Mouse (Mus musculus) liver, embryonic 13.5 days (tissue): ENCODE data around the gene Hnrnpul2. TPM values are rescaled to one million over a fixed set of nuclear protein-coding genes. Genes with fewer than 3 reads are reported as not detected.

ENCODE experiments used
- ATAC-seq: fragments of 200-750 bp; cut with Nextera tagmentation; 2 replicates; pipeline ENCODE4 v1.8.0; 2017; ENCODE audit warnings: low read depth, mild to moderate bottlenecking, moderate number of reproducible peaks, moderate library complexity
- DNase-seq: peaks from one replicate; pipeline ENCODE4 v3.0.0; 2022
- H3K27ac ChIP-seq: fragments of 300-500 bp; sonication (generic); 2 replicates; pipeline ENCODE4 v1.5.1; 2015; ENCODE audit warnings: moderate library complexity, mild to moderate bottlenecking, inconsistent platforms
- H3K27me3 ChIP-seq: fragments of 300-500 bp; sonication (generic); 2 replicates; pipeline ENCODE4 v1.6.1; 2015; ENCODE audit warnings: mild to moderate bottlenecking, inconsistent platforms
- H3K36me3 ChIP-seq: fragments of 300-500 bp; sonication (generic); 2 replicates; pipeline ENCODE4 v1.6.1; 2015; ENCODE audit warnings: mild to moderate bottlenecking, inconsistent platforms
- H3K4me1 ChIP-seq: fragments of 300-500 bp; sonication (generic); replicated peaks from 2 replicates; pipeline ENCODE4 v1.6.1; 2015; ENCODE audit warnings: inconsistent platforms
- H3K4me2 ChIP-seq: fragments of 300-500 bp; sonication (generic); 2 replicates; pipeline ENCODE4 v1.6.1; 2015; ENCODE audit warnings: inconsistent platforms, mild to moderate bottlenecking, moderate library complexity
- H3K4me3 ChIP-seq: fragments of 300-500 bp; sonication (generic); replicated peaks from 2 replicates; pipeline ENCODE4 v1.5.1; 2015; ENCODE audit warnings: mild to moderate bottlenecking, inconsistent platforms
- H3K9ac ChIP-seq: fragments of 300-500 bp; sonication (generic); 2 replicates; pipeline ENCODE4 v1.6.1; 2015; ENCODE audit warnings: mild to moderate bottlenecking, inconsistent platforms
- H3K9me3 ChIP-seq: fragments of 300-500 bp; sonication (generic); replicated peaks from 2 replicates; pipeline ENCODE4 v1.6.1; 2016; ENCODE audit warnings: inconsistent platforms
- WGBS: fragments of 180-500 bp; shearing (Covaris S2); methylation state at CpG from one replicate; pipeline ENCODE4 v1.1.7; 2015; ENCODE audit not compliant: insufficient replicate concordance; 5-methylcytosine and 5-hydroxymethylcytosine counted together
- polyA plus RNA-seq: library from polyadenylated mRNA; unstranded; fragments of >200 nt; fragmentation: Nextera tagmentation; extraction: Ambion mirVana; gene quantifications from 2 replicates; pipeline ENCODE4 v1.2.1, GENCODE M21; 2015

Gene Hnrnpul2
- polyA plus RNA-seq: 2.8 and 3.0 TPM in 2 replicates

GRCm38 (mm10) chr19:8819596-8820423, at the start of gene Hnrnpul2:
Gene Hnrnpul2 (plus strand): TSS chr19:8820010.
- ATAC-seq (peak; percentile 91), DNase-seq (peak; percentile 96)
- H3K4me3 ChIP-seq: peak within 1 kb of the TSS; percentile 98
- peaks cover 48% of the 10 kb centered on the region for H3K4me1 ChIP-seq
- no peaks in the 10 kb centered on the region for H3K27me3 ChIP-seq
- no peaks in the 10 kb centered on the region for H3K9me3 ChIP-seq
- H3K9ac ChIP-seq: peak within 1 kb of the TSS; percentile 99
- H3K36me3 ChIP-seq: peaks cover 44% of the 10 kb centered on the region
- WGBS: 0% methylated on average over 82 of the region's 83 CpGs
- H3K27ac ChIP-seq: peak within 1 kb of the TSS; percentile 99
- peak within 1 kb of the TSS; percentile 91 for H3K4me2 ChIP-seq

- ATAC-seq (no peak), DNase-seq (peak; percentile 61)
- Histone ChIP-seq H3K4me3 (peak within 1 kb of the TSS; percentile 85), H3K9ac (peak within 1 kb of the TSS; percentile 93), H3K4me2 (peak within 1 kb of the TSS; percentile 99), H3K27me3 (no peaks in the 10 kb centered on the region), H3K9me3 (0 out of 2 replicates have a peak, but pooled peaks cover 1% of the 10 kb centered on the region), H3K36me3 (peaks cover 75% of the 10 kb centered on the region), H3K27ac (peak within 1 kb of the TSS; percentile 99), H3K4me1 (peaks cover 46% of the 10 kb centered on the region)
- 14% methylated on average over 29 of the region's 29 CpGs for WGBS
Observed at GRCm38 (mm10) chr19:8770567-8771270, 49.1 kb upstream of the Hnrnpul2 start, which contains the start of gene Tmem223. Gene Tmem223 (plus strand): TSS chr19:8770996.

- H3K27ac ChIP-seq: peak overlapping the region; percentile 99
Observed at GRCm38 (mm10) chr19:8772996-8773395, 46.8 kb upstream of the Hnrnpul2 start.

GRCm38 (mm10) chr19:8773409-8773808, 46.4 kb upstream of the Hnrnpul2 start:
- Histone ChIP-seq H3K27ac (peak overlapping the region; percentile 99), H3K9ac (peak overlapping the region; percentile 98), H3K27me3 (no peaks in the 10 kb centered on the region), H3K9me3 (no peaks in the 10 kb centered on the region), H3K4me2 (peak overlapping the region; percentile 99), H3K4me3 (peak overlapping the region; percentile 87), H3K36me3 (peaks cover 57% of the 10 kb centered on the region), H3K4me1 (peaks cover 57% of the 10 kb centered on the region)
- DNase-seq: no peak
- WGBS: 15% methylated on average over 6 of the region's 6 CpGs
- no peak for ATAC-seq

More at GRCm38 (mm10) chr19:8772996-8773395, 46.8 kb upstream of the Hnrnpul2 start:
- H3K4me1 ChIP-seq: peaks cover 57% of the 10 kb centered on the region
- WGBS: 19% methylated on average over 5 of the region's 5 CpGs
- no peaks in the 10 kb centered on the region for H3K9me3 ChIP-seq
- H3K9ac ChIP-seq: peak overlapping the region; percentile 98
- no peaks in the 10 kb centered on the region for H3K27me3 ChIP-seq
- peak overlapping the region; percentile 87 for H3K4me3 ChIP-seq
- ATAC-seq (peak; percentile 65), DNase-seq (peak; percentile 53)
- H3K4me2 ChIP-seq: peak overlapping the region; percentile 99
- H3K36me3 ChIP-seq: peaks cover 57% of the 10 kb centered on the region

- under 1% methylated on average over 68 of the region's 68 CpGs for WGBS
- peak; percentile 93 for DNase-seq
- Histone ChIP-seq H3K4me3 (peak within 1 kb of the TSS; percentile 87), H3K36me3 (peaks cover 55% of the 10 kb centered on the region), H3K4me2 (peak within 1 kb of the TSS; percentile 99), H3K9me3 (no peaks in the 10 kb centered on the region), H3K4me1 (peaks cover 57% of the 10 kb centered on the region), H3K27ac (peak within 1 kb of the TSS; percentile 99), H3K27me3 (no peaks in the 10 kb centered on the region), H3K9ac (peak within 1 kb of the TSS; percentile 98)
- peak; percentile 85 for ATAC-seq
Observed at GRCm38 (mm10) chr19:8774086-8774835, 45.5 kb upstream of the Hnrnpul2 start, which contains the start of gene Tmem179b. Gene Tmem179b (minus strand): TSS chr19:8774467.

- Histone ChIP-seq H3K27ac (peak overlapping the region; percentile 99), H3K36me3 (peaks cover 53% of the 10 kb centered on the region), H3K9ac (peak overlapping the region; percentile 98), H3K27me3 (no peaks in the 10 kb centered on the region), H3K4me1 (peaks cover 57% of the 10 kb centered on the region), H3K4me2 (peak overlapping the region; percentile 99), H3K4me3 (peak overlapping the region; percentile 87), H3K9me3 (no peaks in the 10 kb centered on the region)
- no peak for ATAC-seq
- DNase-seq: no peak
- 8% methylated on average over 20 of the region's 20 CpGs for WGBS
Observed at GRCm38 (mm10) chr19:8774951-8775421, 44.8 kb upstream of the Hnrnpul2 start.

GRCm38 (mm10) chr19:8786008-8786781, 33.6 kb upstream of the Hnrnpul2 start, which contains the start of gene Taf6l:
Gene Taf6l (minus strand): TSS chr19:8786417.
- Histone ChIP-seq H3K27me3 (no peaks in the 10 kb centered on the region), H3K9me3 (no peaks in the 10 kb centered on the region), H3K9ac (peak within 1 kb of the TSS; percentile 87), H3K36me3 (peaks cover 31% of the 10 kb centered on the region), H3K4me1 (peaks cover 22% of the 10 kb centered on the region), H3K4me2 (peak within 1 kb of the TSS; percentile 89), H3K27ac (peak within 1 kb of the TSS; percentile 87), H3K4me3 (peak within 1 kb of the TSS; percentile 79)
- DNase-seq: peak; percentile 94
- peak; percentile 99 for ATAC-seq
- 1% methylated on average over 32 of the region's 32 CpGs for WGBS

- DNase-seq (no peak), ATAC-seq (no peak)
- no peak overlapping the region for H3K4me3 ChIP-seq
- H3K4me1 ChIP-seq: peaks cover 22% of the 10 kb centered on the region
- no peak overlapping the region for H3K9ac ChIP-seq
- no peak overlapping the region for H3K4me2 ChIP-seq
- no peak overlapping the region for H3K27ac ChIP-seq
- no peaks in the 10 kb centered on the region for H3K9me3 ChIP-seq
- H3K27me3 ChIP-seq: no peaks in the 10 kb centered on the region
- H3K36me3 ChIP-seq: peaks cover 23% of the 10 kb centered on the region
- 56% methylated on average over 3 of the region's 3 CpGs for WGBS
Observed at GRCm38 (mm10) chr19:8788521-8788920, 31.3 kb upstream of the Hnrnpul2 start.

GRCm38 (mm10) chr19:8789171-8789570, 30.6 kb upstream of the Hnrnpul2 start:
- Histone ChIP-seq H3K9ac (no peak overlapping the region; the same call in 1 of the 2 replicates), H3K4me1 (peaks cover 22% of the 10 kb centered on the region), H3K27me3 (no peaks in the 10 kb centered on the region), H3K9me3 (no peaks in the 10 kb centered on the region), H3K36me3 (peaks cover 25% of the 10 kb centered on the region), H3K4me2 (no peak overlapping the region), H3K4me3 (no peak overlapping the region), H3K27ac (peak overlapping the region; percentile 19; the same call in 1 of the 2 replicates)
- WGBS: 62% methylated on average over 1 of the region's 1 CpGs
- no peak for DNase-seq
- no peak for ATAC-seq

GRCm38 (mm10) chr19:8790171-8790570, 29.6 kb upstream of the Hnrnpul2 start:
- WGBS: 64% methylated on average over 7 of the region's 7 CpGs
- no peak overlapping the region for H3K4me3 ChIP-seq
- no peak overlapping the region for H3K27ac ChIP-seq
- DNase-seq (no peak), ATAC-seq (no peak)
- no peak overlapping the region for H3K9ac ChIP-seq
- no peak overlapping the region for H3K4me2 ChIP-seq
- H3K4me1 ChIP-seq: peaks cover 14% of the 10 kb centered on the region
- no peaks in the 10 kb centered on the region for H3K9me3 ChIP-seq
- peaks cover 35% of the 10 kb centered on the region for H3K36me3 ChIP-seq
- no peaks in the 10 kb centered on the region for H3K27me3 ChIP-seq
